Mouse (Mus musculus) testis, adult 2 months (tissue): ENCODE results near the gene Gm19345.

Experiments used
- CTCF ChIP-seq: fragments of 200-500 bp; IDR thresholded peaks from 2 replicates; pipeline ENCODE4 v1.5.1; 2012; ENCODE audit warnings: low read depth, mild to moderate bottlenecking, inconsistent platforms, low read length, moderate library complexity; ENCODE audit not compliant: control insufficient read depth, insufficient read depth, insufficient replicate concordance
- POLR2A ChIP-seq: fragments of 200-500 bp; IDR thresholded peaks from 2 replicates; pipeline ENCODE4 v1.6.1; 2012; ENCODE audit warnings: low read depth, mild to moderate bottlenecking, inconsistent platforms, low read length, moderate library complexity; ENCODE audit not compliant: control insufficient read depth

GRCm38 (mm10) chr7:19887849-19888248 lies 36.0 kb downstream of the Gm19345 start, which contains the start of gene Ceacam19:
- TF ChIP-seq POLR2A = no peak
- no peak for TF ChIP-seq CTCF
